Comparison of ENCODE assay signal across 18 mouse cellular contexts in genomic region chr17:12179766-12180165, GRCm38 (mm10).
DNase-seq lines count a peak whose midpoint lies in the region; ATAC-seq and TF ChIP-seq lines count a peak whose summit lies in the region.
"Had no signal": no experiment of that assay in that cellular context is flagged by ENCODE, and none has a peak within 500 bp of the region (broad histone marks: within the 10 kb centered on the region; RNA-seq: fewer than 3 reads in every experiment).

No protein-coding gene starts in this region.

- DNase-seq in forebrain, postnatal 0 days = no peak
- peak; percentile 91 for DNase-seq in lung, embryonic 14.5 days
- no peak for DNase-seq in lung, postnatal 14 days
- no peak for DNase-seq in G1E (ENCODE audit: low spot score)
- DNase-seq in heart, adult 18-20 months = no peak
- DNase-seq: adrenal gland, postnatal 14 days; cerebellum, adult 2 months; cerebellum, postnatal 10 days; heart, postnatal 10 days had no signal

- 70% methylated on average over 2 of the region's 2 CpGs for WGBS in forebrain, postnatal 0 days
- 64% methylated on average over 2 of the region's 2 CpGs for WGBS in forebrain, embryonic 16.5 days
- WGBS in lung, embryonic 14.5 days = 39% methylated on average over 2 of the region's 2 CpGs
- 59% methylated on average over 2 of the region's 2 CpGs for WGBS in liver, embryonic 16.5 days (ENCODE audit: insufficient replicate concordance)

- 0 out of 2 replicates have a peak overlapping the region, but pooled peaks have one; percentile 40 for H3K27ac ChIP-seq in forebrain, postnatal 0 days (ENCODE audit: low read depth, low read length)
- H3K27ac ChIP-seq in forebrain, embryonic 16.5 days (ENCODE audit: low read length) = no peak overlapping the region
- H3K27ac ChIP-seq in lung, embryonic 14.5 days (ENCODE audit: low read depth) = no peak overlapping the region
- H3K27ac ChIP-seq in liver, embryonic 16.5 days (ENCODE audit: low read length) = 0 out of 2 replicates have a peak overlapping the region, but pooled peaks have one; percentile 15
- H3K27ac ChIP-seq: embryonic facial prominence, embryonic 10.5 days; heart, embryonic 10.5 days; hindbrain, embryonic 12.5 days had no signal

- no peaks in the 10 kb centered on the region for H3K27me3 ChIP-seq in forebrain, postnatal 0 days (ENCODE audit: insufficient read depth, low read length)
- no peaks in the 10 kb centered on the region for H3K27me3 ChIP-seq in forebrain, embryonic 16.5 days (replicated peaks; ENCODE audit: control insufficient read depth, insufficient read depth, low read length)
- H3K27me3 ChIP-seq in lung, embryonic 14.5 days (ENCODE audit: insufficient read depth, low read length) = no peaks in the 10 kb centered on the region
- H3K27me3 ChIP-seq in G1E (ENCODE audit: insufficient read depth, low read length) = no peaks in the 10 kb centered on the region
- no peaks in the 10 kb centered on the region for H3K27me3 ChIP-seq in liver, embryonic 16.5 days (ENCODE audit: control insufficient read depth, insufficient read depth, low read depth, low read length)
- H3K27me3 ChIP-seq: forebrain, embryonic 15.5 days; hindbrain, embryonic 12.5 days; Patski had no signal

- H3K4me2 ChIP-seq in forebrain, postnatal 0 days (ENCODE audit: low read depth) = no peak overlapping the region
- H3K4me2 ChIP-seq in forebrain, embryonic 16.5 days (ENCODE audit: low read length) = no peak overlapping the region
- no peak overlapping the region for H3K4me2 ChIP-seq in lung, embryonic 14.5 days
- H3K4me2 ChIP-seq in liver, embryonic 16.5 days (ENCODE audit: low read depth, low read length) = no peak overlapping the region
- H3K4me2 ChIP-seq: forebrain, embryonic 15.5 days; hindbrain, embryonic 12.5 days had no signal

- H3K4me1 ChIP-seq in forebrain, postnatal 0 days (ENCODE audit: insufficient read depth) = 0 out of 2 replicates have a peak, but pooled peaks cover 8% of the 10 kb centered on the region
- H3K4me1 ChIP-seq in forebrain, embryonic 16.5 days (replicated peaks; ENCODE audit: control insufficient read depth, insufficient read depth, low read length) = peaks cover 13% of the 10 kb centered on the region
- peaks cover 7% of the 10 kb centered on the region; the same call in 1 of the 2 replicates for H3K4me1 ChIP-seq in lung, embryonic 14.5 days (ENCODE audit: insufficient read depth)
- H3K4me1 ChIP-seq in G1E (ENCODE audit: insufficient read depth, low read depth, low read length) = peaks cover 55% of the 10 kb centered on the region
- peaks cover 34% of the 10 kb centered on the region for H3K4me1 ChIP-seq in liver, embryonic 16.5 days (ENCODE audit: control insufficient read depth, low read depth, low read length)

- H3K9ac ChIP-seq in forebrain, postnatal 0 days = no peak overlapping the region
- no peak overlapping the region for H3K9ac ChIP-seq in forebrain, embryonic 16.5 days (replicated peaks; ENCODE audit: low read depth, low read length)
- H3K9ac ChIP-seq in lung, embryonic 14.5 days = no peak overlapping the region
- H3K9ac ChIP-seq in liver, embryonic 16.5 days (ENCODE audit: low read depth, low read length) = no peak overlapping the region
- H3K9ac ChIP-seq: forebrain, embryonic 15.5 days; hindbrain, embryonic 12.5 days had no signal

- ATAC-seq in forebrain, postnatal 0 days = no peak
- ATAC-seq in forebrain, embryonic 16.5 days = no peak
- ATAC-seq in lung, embryonic 14.5 days (ENCODE audit: insufficient read depth) = peak; percentile 94
- ATAC-seq in G1E (ENCODE audit: extremely low read depth, insufficient number of reproducible peaks, low FRiP score, poor library complexity, severe bottlenecking) = peak; percentile 15; the same call in 1 of the 2 replicates
- no peak for ATAC-seq in liver, embryonic 16.5 days (ENCODE audit: low read depth)
- ATAC-seq: activated CD4-positive, CD25-positive, alpha-beta regulatory T cell, adult 4 months; forebrain, embryonic 15.5 days; hindbrain, embryonic 16.5 days; Patski had no signal

- TF ChIP-seq CTCF in forebrain, postnatal 0 days (IDR thresholded peaks at IDR 0.05; ENCODE audit: low read depth) = no peak
- no peak for TF ChIP-seq CTCF in lung, embryonic 14.5 days (IDR thresholded peaks at IDR 0.05; ENCODE audit: low read depth)
- no peak for TF ChIP-seq CTCF in G1E (IDR thresholded peaks at IDR 0.05; ENCODE audit: low read depth, low read length)

- H3K36me3 ChIP-seq in forebrain, postnatal 0 days (ENCODE audit: insufficient read depth) = no peaks in the 10 kb centered on the region
- H3K36me3 ChIP-seq in forebrain, embryonic 16.5 days (ENCODE audit: control insufficient read depth, insufficient read depth) = no peaks in the 10 kb centered on the region
- H3K36me3 ChIP-seq in lung, embryonic 14.5 days (ENCODE audit: insufficient read depth) = peaks cover 6% of the 10 kb centered on the region; the same call in 1 of the 2 replicates
- peaks cover 50% of the 10 kb centered on the region for H3K36me3 ChIP-seq in G1E (replicated peaks)
- H3K36me3 ChIP-seq in liver, embryonic 16.5 days (ENCODE audit: control insufficient read depth, insufficient read depth) = peaks cover 5% of the 10 kb centered on the region
- H3K36me3 ChIP-seq: forebrain, embryonic 15.5 days had no signal

- H3K9me3 ChIP-seq in forebrain, postnatal 0 days (ENCODE audit: low read length) = no peaks in the 10 kb centered on the region
- peaks cover 5% of the 10 kb centered on the region for H3K9me3 ChIP-seq in forebrain, embryonic 16.5 days (ENCODE audit: control insufficient read depth, low read length)
- H3K9me3 ChIP-seq in lung, embryonic 14.5 days (ENCODE audit: low read depth, low read length) = peaks cover 4% of the 10 kb centered on the region; the same call in 1 of the 2 replicates
- peaks cover 15% of the 10 kb centered on the region for H3K9me3 ChIP-seq in G1E (replicated peaks)
- H3K9me3 ChIP-seq in liver, embryonic 16.5 days (replicated peaks; ENCODE audit: control insufficient read depth, low read length) = peaks cover 2% of the 10 kb centered on the region; the same call in 1 of the 2 replicates
- H3K9me3 ChIP-seq: heart, embryonic 10.5 days had no signal

- H3K4me3 ChIP-seq in forebrain, postnatal 0 days (ENCODE audit: low read depth, low read length) = no peak overlapping the region
- no peak overlapping the region for H3K4me3 ChIP-seq in forebrain, embryonic 16.5 days (replicated peaks; ENCODE audit: low read length)
- H3K4me3 ChIP-seq in lung, embryonic 14.5 days (ENCODE audit: low read depth, low read length) = no peak overlapping the region
- 0 out of 2 replicates have a peak overlapping the region, but pooled peaks have one; percentile 1 for H3K4me3 ChIP-seq in G1E (ENCODE audit: low read depth, low read length)
- no peak overlapping the region for H3K4me3 ChIP-seq in liver, embryonic 16.5 days (ENCODE audit: low read depth, low read length)
- H3K4me3 ChIP-seq: embryonic facial prominence, embryonic 10.5 days; forebrain, embryonic 15.5 days; heart, embryonic 10.5 days; hindbrain, embryonic 12.5 days had no signal

Comparison
In these comparisons a context has a peak if more than half of its experiments do, and no peak if none do; other contexts are left out.
1. H3K27ac ChIP-seq: peak in forebrain, postnatal 0 days (single experiment) and liver, embryonic 16.5 days (single experiment); none in forebrain, embryonic 16.5 days (single experiment) and lung, embryonic 14.5 days (single experiment).
2. ATAC-seq: peak in lung, embryonic 14.5 days (single experiment) and G1E (single experiment); none in forebrain, postnatal 0 days (single experiment), forebrain, embryonic 16.5 days (single experiment) and liver, embryonic 16.5 days (single experiment).